Mouse (Mus musculus) A20 (cell line): ENCODE results near the gene Fpgs.

ENCODE experiments used
- DNase-seq: peaks from one replicate; pipeline ENCODE4 v3.0.0-alpha.2; 2011; ENCODE audit warnings: low read depth, low spot score

Gene Fpgs

DNA sequence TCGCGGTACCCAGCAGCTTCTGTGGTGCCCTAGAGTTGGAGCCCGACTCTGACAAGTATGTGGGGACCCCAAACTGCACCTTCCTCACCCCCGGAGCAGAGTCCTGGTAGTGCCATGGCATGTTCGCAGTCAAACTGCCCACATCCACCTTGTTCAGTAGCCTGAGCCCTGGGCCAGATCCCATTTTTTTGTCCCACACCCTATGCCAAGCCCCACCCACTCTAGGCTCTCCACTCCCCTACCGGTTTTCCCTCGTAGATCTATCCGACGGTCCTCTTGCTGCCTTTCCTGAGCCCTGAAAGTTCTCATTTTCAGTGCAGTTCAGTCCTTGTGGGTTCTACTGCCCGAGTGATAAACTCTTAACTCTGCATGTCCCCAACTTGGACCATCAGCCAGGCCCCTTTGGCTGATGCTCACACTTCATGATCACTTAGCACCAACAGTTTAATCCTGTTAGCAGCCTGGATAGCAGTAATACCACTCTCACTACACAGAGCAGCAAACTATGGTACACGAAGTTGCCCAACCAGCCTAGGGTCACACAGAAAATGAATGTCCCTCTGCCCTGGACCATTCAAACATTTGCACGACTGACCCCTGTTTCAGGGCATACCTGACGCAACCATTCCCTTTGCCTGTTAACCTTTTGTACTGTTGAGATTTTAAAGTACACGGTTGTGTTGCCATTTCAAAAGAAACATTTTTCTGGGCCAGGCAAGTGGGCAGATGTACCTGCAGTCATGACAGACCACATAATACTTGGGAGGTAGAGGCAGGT, 2.8 kb downstream of the Fpgs start:
- DNase-seq: no peak

DNA sequence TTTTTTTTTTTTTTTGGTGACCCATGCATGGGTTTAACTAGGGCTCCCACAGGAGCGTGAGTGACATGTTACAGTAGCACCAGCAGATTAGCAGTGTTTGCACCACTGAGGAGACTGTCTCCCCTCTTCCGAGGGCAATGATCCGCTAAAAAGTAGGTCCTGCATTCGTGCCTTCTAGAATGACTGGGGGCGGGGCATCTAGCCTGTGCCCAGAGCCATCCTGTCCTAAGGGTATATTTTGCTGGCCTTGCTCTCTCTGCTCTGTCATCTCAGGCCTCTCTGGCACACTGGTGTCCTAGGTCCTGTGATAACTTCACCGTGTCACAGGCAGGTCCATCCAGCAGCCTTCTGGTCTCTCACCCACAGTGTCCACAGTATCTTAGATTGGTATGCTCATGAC, 4.3 kb downstream of the Fpgs start:
- no peak for DNase-seq

DNA sequence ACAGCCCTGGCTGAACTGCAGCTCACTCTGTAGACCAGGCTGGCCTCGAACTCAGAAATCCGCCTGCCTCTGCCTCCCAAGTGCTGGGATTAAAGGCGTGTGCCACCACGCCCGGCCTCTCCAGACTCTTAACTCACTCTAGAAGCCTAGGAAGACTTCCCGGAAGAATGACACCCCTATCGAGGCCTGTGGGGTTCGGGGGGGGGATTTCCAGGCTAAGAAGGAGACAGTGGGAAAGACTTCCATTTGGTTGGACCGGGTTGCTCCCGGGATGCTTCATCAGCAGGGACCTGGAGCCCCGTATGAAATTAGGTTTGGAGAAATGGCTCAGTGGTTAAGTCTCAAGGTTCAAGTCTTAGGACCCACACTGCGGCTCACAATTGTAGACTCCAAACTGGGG, 9.3 kb downstream of the Fpgs start:
- no peak for DNase-seq

DNA sequence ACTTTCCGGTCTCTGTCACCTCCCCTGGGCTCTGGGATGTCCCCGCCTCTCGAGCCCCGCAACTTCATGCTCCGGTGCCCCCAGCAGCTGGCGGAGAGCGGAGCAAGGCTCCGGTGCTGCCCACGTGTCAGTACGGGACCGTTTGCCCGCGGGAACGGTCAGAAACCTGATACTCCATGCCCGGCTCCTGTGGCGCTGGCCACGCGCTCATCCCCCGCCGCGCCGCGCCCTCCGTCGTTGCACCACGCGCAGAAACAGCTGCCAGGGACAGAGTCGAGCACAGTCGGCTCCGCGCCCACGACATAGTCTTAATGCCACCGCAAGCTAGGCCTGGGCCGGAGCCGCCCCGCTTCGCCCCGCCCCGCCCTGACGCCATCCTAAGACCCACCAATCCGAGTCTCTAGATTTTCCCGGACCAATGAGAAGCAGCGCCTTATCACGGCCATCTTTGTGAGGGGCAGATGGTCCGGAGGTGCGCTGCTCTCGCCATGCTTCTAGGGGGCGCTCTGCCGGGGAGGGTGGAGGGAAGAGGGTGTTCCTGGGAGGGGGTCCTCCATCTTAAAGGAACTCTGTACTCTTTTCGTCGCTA, 10.0 kb downstream of the Fpgs start:
- DNase-seq: peak; percentile 98

DNA sequence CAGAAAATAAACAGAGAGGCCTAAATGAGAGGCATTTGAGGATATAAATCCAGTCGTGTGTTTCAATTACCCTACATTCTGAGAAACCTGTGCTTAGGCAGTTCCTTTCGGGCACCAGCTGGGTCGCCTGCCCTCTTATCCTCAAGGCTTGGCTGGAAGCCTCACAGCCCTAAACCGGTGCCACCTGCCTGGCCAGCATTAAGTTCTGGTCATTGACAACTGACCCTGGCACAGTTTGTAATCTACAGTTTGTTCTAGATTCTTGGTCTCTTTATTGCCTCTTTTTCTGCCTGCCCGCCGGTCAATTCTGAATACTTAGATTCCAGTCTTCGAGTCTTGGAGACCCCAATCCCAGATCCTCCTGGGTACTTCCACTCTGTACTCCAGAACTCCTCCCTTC, 10.7 kb downstream of the Fpgs start:
- peak; percentile 28 for DNase-seq

DNA sequence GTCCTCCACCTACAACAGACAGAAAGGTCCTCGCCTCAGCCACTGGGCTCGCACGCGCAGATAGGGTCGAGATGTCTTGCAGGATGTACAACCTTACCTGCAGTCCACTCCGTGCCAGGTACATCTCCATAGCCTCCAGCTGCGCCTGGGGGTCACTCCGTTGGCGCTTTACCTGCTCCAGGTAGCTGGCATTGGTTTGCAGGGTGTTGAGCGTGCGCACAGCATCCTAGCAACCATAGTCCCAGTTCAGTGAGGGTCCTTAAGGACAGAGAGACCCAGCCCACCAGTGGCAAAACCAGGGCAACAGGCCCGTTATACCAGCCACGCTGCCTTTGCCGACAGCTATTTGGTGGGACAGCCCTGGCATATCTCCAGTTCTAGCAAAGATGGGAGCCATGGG, 11.4 kb downstream of the Fpgs start:
- no peak for DNase-seq

DNA sequence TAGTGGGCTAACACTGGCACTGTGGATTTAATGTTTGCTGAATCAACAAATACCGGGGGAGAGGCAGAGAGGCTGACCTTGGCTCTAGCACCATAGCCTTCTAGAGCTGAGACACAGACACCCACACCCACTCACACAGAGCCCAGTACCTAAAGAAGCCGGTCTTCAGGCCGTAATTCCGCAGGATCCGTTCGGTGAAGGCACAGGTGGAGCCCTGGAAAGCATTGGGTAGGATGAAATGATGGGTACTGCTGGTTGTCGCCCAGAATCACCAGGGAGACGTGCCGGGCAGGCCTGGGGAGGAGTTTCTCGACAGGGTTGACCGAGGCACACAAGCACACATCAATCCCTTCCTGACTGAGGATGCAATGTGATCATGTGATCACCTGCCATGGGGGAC, 12.9 kb downstream of the Fpgs start:
- DNase-seq: no peak

DNA sequence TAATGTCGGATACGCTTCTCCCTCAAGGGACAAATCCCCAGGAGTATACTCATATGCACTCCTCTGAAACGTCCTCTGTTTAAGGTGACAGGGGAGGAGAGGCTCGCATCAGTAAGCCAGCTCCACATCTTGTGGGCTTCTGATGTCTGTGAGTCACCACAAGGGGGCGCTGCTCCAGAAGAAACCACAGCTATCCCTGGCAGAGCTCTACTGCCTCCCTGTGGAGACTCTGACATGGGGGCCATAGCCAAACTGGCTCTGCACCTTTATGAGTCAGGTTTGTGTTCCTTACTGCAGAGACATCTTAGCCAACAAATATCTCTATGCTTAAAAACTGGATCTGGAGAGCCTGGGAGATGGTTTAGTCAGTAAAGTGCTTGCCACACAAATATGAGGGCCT, 14.5 kb downstream of the Fpgs start:
- DNase-seq: peak; percentile 89

DNA sequence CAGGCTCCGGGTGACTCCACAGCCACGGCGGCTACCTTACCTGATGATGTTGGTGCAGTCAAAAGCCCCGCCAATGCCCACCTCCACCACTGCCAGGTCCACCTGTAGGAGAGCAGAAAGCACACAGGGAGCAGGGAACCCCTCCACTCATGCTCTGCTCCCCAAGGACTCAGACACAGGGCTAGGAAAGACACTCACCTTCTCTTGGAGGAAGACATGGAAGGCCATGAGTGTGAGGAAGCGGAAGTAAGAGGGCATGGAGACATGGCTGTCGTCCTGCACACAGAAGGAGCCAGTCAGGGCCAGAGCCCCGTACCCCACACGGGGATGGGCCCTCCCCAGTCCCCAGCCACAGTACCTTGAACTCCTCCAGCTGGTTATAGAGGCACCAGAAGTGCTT, 16.4 kb downstream of the Fpgs start:
- no peak for DNase-seq

DNA sequence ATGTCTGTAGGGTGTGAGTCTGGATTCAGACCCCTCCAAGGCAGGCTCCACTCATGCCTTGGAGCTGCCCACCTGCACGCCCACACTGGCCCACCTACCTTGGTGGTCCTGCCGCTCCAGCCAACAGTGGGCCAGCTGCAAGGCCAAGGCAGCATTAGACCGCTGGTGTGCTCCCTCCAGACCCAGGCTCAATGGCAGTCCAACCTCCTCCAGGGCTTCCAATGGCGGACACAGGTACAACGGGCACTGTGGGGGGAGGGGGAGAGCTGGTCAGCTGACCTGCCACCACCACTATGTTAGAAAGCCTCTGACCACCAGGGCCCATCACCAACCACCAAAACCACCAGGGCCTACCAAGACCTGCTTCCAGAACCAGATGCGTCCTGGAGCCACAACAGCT, 17.3 kb downstream of the Fpgs start:
- no peak for DNase-seq

DNA sequence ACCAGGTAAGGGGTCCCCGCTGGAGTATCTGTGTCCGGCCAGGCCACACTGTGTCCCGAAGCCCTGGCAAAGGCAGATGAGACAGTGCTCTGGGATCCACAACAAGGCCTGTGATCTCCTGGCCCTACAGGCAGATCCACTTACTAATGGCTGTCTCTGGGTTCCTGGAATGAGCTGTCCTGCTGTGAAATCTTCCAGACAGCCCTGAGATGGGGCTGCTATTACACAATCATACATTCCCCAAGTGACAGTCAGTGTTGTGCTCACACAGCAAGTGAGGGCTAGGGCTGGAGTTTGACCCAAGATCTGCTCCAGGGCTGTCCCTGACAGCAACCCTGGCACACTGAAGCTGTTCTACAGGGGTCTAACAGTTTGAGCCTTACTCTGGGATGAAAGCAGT, 18.1 kb downstream of the Fpgs start:
- no peak for DNase-seq

DNA sequence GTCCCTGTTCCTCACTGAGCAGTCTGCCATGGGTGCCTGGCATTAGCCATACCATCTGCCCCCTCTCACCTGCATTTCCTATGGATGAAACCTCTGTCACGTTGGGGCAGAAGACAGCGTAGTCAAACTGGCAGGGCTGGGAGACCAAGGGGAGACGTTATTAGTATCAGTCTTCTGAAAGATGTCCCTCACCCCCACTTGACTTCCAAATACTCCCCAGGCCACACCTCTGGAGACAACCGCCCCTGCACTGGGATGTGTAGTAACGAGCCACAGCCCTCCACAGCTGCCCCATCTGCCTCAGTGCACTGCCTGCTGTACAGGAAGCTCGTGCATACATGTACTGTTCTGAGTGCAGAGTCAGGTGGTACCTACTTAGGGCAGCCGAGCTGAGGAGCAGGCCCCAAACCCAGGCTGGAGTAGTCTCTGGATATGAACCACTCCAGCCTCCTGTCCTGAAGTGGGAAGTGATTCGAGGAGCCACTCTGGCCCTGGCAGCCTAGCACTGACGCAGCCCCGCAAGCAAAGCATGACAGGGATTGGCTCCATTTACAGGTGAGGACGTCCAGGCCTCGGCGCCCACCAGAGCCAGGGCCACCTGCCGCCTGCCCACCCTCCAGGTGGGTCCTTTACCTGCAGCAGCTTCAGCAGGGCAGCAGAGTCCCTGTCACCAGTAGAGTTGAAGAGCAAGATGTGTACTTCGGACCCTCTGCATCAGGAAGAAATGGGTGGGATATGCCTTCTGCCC, 19.1 kb downstream of the Fpgs start:
- no peak for DNase-seq

DNA sequence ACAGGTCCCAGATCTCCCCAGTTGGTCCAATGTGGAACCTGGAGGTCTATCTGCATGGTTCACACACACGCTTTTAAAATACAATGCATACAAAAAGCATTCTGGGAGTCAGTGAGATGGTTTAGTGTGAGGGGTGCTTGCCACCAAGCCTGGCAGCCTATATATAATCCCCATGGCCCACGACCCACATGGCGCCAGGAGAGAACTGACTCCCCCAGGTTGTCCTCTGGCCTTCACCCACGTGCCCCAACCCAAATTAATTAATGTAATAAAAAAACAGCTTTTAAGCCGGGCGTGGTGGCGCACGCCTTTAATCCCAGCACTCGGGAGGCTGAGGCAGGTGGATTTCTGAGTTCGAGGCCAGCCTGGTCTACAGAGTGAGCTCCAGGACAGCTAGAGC, 20.2 kb downstream of the Fpgs start:
- DNase-seq: no peak

DNA sequence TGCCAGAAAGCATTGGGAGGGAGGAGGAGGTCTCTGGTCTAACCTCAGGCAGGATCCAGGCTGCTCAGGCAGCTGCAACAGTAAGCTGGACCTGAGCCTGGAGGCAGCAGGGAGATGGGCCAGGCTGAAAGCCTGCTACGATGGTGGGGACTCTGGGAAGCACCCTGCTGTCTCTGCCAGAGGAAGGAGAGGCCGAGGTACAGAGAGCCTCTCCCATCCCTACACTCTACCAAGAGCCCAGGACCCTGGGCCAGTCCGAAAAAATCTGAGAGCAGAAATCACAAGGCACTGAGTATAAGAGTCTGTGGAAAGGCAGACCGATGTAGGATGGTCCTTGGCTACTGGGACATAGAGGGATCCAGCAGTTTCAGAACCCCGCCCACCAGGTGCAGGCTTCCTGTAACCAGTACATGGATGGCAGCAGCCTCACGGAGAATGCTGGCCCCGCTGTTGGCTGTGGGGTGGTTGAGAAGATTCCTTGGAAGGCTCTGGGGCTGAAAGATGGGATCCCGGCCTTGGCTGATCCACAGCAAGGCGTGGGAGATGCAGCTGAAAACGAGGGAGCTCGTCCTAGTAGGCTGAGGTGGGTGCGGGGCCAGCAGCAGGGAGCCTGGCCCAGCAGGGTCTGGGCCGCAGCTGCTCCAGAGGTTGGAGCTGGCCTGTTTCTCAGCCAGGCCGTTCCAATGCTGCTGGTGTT, 21.1 kb downstream of the Fpgs start:
- DNase-seq: no peak

DNA sequence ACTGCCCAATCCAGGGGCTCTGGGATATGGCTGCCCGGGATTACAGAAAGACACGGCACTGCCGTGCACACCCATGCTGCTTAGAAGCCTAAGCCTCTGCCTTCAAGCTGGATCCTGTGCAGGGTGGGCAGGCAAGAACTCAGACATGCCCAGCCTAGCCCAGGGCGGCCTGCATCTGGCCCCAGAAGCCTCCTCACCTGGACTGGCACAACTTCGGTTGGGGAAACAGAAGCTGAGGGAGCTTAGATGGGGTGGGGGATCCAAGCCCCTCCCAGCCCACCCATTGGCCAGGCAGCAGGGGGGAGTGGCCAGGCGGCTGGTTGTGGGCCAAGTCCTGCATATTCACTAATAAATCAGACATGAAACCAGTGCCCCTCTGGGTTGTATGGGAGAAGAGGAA, 22.2 kb downstream of the Fpgs start:
- no peak for DNase-seq

DNA sequence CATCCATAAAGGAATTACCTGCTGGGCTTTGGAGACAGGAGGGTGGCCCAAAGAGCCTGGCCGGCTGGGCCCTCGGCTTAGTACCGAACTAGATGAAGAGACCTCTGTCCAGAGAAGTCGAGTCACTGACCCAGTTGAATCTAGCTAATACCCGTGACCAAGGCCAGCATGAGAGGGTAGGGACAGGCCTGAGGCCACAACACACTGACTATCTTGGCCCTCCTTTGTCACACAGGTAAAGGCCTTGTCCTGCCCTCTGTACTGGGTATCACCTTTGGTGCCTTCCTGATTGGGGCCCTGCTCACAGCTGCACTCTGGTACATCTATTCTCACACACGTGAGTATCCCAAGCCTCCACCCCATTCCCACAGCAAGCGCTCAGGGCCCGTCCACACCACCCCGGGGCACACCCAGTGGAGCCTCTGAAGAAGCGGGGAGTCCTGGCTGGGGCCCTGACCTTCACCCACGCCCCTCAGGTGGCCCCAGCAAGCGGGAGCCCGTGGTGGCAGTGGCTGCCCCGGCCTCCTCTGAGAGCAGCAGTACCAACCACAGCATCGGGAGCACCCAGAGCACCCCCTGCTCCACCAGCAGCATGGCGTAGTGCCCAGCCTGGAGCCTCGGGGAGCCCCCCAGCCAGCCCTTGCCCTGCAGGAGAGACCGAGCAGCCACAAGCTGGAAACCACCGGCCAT, 22.8 kb downstream of the Fpgs start:
- no peak for DNase-seq

DNA sequence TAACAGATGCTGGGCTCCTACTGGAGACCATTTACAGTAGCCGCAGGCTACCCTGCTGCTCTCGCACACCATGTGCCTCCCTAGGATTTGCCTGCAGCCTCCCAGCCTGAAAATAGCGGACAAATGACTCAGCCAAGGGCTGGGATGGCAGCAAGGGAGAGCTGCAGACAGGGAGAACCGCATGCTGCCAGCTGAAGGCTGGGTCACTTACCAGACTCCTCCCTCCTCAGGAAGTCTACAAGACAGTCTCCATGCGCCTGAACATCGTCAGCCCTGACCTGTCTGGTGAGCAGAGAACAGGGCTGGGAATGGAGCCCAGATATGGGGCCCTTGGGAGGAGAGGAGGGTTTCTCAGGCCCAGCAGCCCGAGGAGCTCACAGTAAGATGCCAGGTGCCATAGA, 23.9 kb downstream of the Fpgs start:
- no peak for DNase-seq

DNA sequence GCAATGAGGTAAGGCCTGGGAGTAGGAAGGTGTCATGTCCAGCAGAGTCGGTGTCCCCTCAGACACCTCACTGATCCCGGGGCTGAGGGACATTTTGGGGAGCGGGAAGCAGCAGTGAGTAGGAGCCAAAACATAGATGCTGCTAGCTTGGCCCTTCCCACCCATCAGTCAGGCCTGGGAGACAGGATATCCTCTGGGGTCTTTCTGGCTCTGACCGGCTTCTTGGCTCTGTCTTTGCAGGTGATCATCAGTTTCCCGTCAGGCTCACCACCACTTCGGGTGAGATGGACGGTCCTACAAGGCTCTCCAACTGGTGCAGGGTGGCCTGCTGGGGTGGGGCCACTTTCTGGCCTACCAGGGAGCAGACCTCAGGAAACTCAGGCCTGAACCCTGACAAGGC, 26.3 kb downstream of the Fpgs start:
- DNase-seq: no peak

DNA sequence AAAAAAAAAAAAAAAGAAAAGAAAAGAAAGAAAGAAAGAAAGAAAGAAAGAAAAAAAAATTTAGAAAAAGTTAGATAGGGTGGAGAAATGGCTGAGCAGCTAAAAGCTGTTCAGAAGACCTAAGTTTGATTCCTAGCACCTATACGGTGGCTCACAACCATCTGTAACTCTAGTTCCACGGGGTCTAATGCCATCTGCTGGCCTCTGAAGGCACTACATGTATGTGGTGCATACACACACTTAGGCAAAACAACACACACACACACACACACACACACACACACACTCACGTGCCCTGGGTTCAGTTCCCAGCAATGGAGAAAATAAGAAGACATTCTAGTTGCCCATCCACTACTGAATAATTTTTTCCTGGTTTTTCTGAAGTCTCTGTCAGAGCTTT, 27.1 kb downstream of the Fpgs start:
- DNase-seq: no peak

DNA sequence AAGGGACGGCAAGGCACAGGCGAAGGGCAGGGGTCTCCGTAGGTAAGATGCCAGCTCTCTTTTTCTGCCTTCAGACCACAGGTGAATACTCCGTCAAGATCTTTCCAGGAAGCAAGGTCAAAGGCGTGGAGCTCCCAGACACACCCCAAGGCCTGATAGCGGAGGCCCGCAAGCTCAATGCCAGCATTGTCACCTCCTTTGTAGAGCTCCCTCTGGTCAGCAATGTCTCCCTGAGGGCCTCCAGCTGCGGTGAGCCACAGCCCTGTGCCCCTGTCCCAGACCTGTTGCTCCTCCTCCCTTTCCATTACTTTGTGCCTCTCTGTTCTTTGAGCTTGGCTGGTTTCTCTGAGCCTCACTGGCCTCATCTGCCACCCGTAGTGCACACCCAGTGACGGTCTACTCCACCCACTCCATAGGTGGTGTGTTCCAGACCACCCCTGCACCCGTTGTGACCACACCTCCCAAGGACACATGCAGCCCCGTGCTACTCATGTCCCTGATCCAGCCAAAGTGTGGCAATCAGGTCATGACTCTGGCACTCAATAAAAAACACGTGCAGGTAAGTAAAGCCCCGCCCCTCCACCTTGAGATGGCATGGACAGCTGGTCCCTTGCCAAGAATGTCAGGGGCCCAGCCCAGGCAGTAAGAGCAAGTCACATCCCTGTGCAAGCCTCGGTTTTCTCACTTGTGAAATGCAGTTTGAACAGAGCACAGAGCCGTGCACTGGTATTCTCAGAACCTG, 30.6 kb downstream of the Fpgs start:
- no peak for DNase-seq
